Mouse (Mus musculus): ENCODE results near the gene Copz1.

DNA sequence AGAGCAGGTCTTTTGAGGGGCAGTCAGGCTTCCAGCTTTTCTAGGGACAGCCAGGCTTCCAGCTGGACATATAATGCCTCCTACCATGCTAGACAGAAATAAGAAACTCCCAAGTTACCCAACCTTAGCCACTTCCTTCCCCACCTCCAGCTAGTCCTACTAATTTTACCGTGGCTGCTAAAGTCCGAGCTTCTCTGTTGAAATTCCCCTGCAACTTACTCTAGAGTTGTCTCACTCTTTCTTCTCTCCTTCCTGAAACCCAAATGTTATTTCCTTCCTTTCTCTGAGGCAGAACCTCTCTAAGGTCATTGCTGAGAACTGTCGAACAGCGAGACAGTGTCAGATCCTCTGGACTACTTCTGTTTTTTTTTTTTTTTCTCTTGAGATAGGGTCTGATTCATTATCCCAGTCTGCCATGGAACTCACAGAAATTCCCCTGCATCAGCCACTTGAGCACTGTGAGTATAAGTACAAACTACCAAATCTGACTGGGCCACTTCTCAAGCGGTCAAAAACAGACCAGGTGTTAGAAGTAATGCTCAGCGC lies 37.9 kb downstream of the Copz1 start, which contains the start of gene Gpr84:
- no peak for TF ChIP-seq GATA1 (IDR thresholded peaks at IDR 0.05; ENCODE audit: low read length)
- TF ChIP-seq TAL1 (IDR thresholded peaks at IDR 0.05; ENCODE audit: low read length) = no peak

Data from erythroblast, embryonic 14.5 days (primary cell).